Mouse (Mus musculus) right cerebral cortex, postnatal 25 days (tissue): Measurements from ENCODE around the gene Sult1c2.
"Not testable (repeated sequence)": the region's sequence is repeated elsewhere in the genome, so short reads cannot be mapped to it uniquely, and the experiment has no call there.

Source experiments
- DNase-seq: peaks from one replicate; pipeline ENCODE4 v3.0.0; 2022

Sult1c2 gene

DNA sequence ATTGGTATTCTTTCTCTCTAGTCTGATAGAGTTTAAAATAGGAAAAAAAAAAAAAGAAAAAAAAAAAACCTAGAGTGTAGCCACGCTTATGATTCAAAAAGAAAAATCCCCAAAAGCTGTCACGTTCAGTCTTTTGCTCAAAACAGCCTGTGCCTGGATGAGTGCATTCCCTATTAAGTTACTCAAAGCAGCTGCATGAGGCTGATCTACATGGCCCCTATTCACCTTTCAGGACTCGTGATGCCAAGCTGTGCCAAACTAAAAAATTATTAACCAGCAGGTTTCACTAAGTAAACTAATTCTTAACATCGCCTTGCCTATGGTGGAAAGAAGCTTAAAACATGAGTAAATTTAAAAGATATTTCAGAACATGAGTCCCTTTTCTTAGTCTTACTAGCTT lies at the start of gene Sult1c2:
Sult1c2 (minus strand) TSS at position 134 of the 400 bp plus-strand sequence.
- no peak for DNase-seq

GRCm38 (mm10) chr17:53879006-53879675 lies 33.0 kb upstream of the Sult1c2 start:
- DNase-seq = not testable (repeated sequence)

- DNase-seq = no peak
These were observed 28.3 kb upstream of the Sult1c2 start for GRCm38 (mm10) chr17:53874433-53874832.

GRCm38 (mm10) chr17:53872192-53872591 lies 26.1 kb upstream of the Sult1c2 start:
- DNase-seq = no peak

GRCm38 (mm10) chr17:53869931-53870330 lies 23.8 kb upstream of the Sult1c2 start:
- DNase-seq = no peak

- no peak for DNase-seq
These were observed 19.3 kb upstream of the Sult1c2 start for GRCm38 (mm10) chr17:53865260-53865955.

GRCm38 (mm10) chr17:53860548-53860947 lies 14.4 kb upstream of the Sult1c2 start:
- no peak for DNase-seq

DNA sequence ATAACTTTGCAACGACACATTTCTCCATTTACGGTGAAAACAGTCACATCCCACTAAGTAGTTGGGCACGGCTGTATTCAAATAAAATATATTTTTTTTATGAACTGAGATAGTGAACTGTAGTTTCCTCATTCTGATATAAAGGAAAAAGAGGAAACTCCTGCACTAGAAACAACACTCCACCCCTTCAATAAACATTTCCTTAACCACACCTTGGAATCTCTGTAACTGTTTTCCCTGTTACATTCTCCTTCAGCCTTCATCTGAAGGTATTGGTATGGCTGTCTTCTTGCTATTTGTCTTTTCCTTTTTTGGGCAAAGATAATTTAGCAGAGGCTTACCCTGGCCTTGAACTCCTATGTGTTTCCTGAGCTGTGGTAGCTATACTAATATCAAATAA lies 8.9 kb upstream of the Sult1c2 start:
- DNase-seq = no peak

DNA sequence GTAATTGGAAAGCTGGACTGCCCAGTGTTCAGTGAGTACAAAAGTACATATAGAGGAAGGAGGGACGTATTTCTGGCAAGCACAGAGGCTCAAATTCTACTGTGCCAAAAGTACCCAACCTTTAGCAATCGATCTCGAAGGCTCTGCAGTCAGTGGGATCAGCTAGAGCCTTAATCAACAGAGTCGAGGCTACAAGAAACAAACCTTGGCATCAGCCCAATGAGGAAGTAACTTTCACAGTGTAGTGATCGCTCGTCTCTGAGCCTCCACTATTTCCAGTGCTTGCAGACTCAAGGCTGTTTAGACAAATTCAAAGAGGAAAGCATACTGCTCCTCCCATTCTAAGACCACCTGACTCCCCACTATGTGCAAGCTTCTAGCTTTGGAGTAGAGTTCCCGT lies 343 bp downstream of the Sult1c2 start:
- DNase-seq = no peak

- DNase-seq = peak; percentile 19
These were observed 12.8 kb downstream of the Sult1c2 start for GRCm38 (mm10) chr17:53833366-53833765.

GRCm38 (mm10) chr17:53803974-53804373 lies 42.2 kb downstream of the Sult1c2 start:
- not testable (repeated sequence) for DNase-seq

GRCm38 (mm10) chr17:53783381-53783780 lies 62.8 kb downstream of the Sult1c2 start:
- DNase-seq = no peak
